Mouse (Mus musculus) liver, adult 2 months (tissue): ENCODE measurements around the gene Begain. TPM values are rescaled to one million over a fixed set of nuclear protein-coding genes. Genes with fewer than 3 reads are reported as not detected.

Source experiments
- DNase-seq: peaks from one replicate; pipeline ENCODE4 v3.0.0-alpha.2; 2011; ENCODE audit warnings: low read depth, low spot score; ENCODE audit errors: extremely low read depth
- H3K27ac ChIP-seq: fragments of 200-500 bp; replicated peaks from 2 replicates; pipeline ENCODE4 v1.5.1; 2012; ENCODE audit warnings: low read depth, mild to moderate bottlenecking, control low read depth, inconsistent platforms, low read length; ENCODE audit not compliant: insufficient read depth
- H3K27me3 ChIP-seq: fragments of 200-500 bp; 2 replicates; pipeline ENCODE4 v1.6.1; 2012; ENCODE audit warnings: mild to moderate bottlenecking, moderate library complexity, low read length, inconsistent platforms; ENCODE audit not compliant: control insufficient read depth, insufficient read depth
- H3K36me3 ChIP-seq: fragments of 200-500 bp; 2 replicates; pipeline ENCODE4 v1.6.1; 2012; ENCODE audit warnings: low read length, inconsistent platforms; ENCODE audit not compliant: control insufficient read depth, insufficient read depth
- H3K4me1 ChIP-seq: fragments of 200-500 bp; 2 replicates; pipeline ENCODE4 v1.6.1; 2011; ENCODE audit warnings: low read length; ENCODE audit not compliant: control insufficient read depth, insufficient read depth
- H3K4me3 ChIP-seq: fragments of 200-500 bp; 2 replicates; pipeline ENCODE4 v1.5.1; 2011; ENCODE audit warnings: low read depth, mild to moderate bottlenecking, control low read depth, low read length, moderate library complexity; ENCODE audit not compliant: insufficient read depth
- H3K79me2 ChIP-seq: fragments of 200-500 bp; 2 replicates; pipeline ENCODE4 v1.6.1; 2012; ENCODE audit warnings: inconsistent platforms, mild to moderate bottlenecking, low read length, moderate library complexity; ENCODE audit not compliant: control insufficient read depth, insufficient read depth
- H3K9ac ChIP-seq: fragments of 200-500 bp; 2 replicates; pipeline ENCODE4 v1.6.1; 2012; ENCODE audit warnings: low read depth, mild to moderate bottlenecking, control low read depth, inconsistent platforms, low read length
- CTCF ChIP-seq: fragments of 200-500 bp; IDR thresholded peaks from 2 replicates; pipeline ENCODE4 v1.5.1; 2011; ENCODE audit warnings: low read depth, low read length, control low read depth
- POLR2A ChIP-seq: fragments of 200-500 bp; IDR thresholded peaks from 2 replicates; pipeline ENCODE4 v1.6.1; 2011; ENCODE audit warnings: low read length, control low read depth; ENCODE audit not compliant: insufficient read depth; ENCODE audit errors: extremely low read depth
- WGBS: fragments of 180-500 bp; shearing (Covaris S2); methylation state at CpG from one replicate; pipeline ENCODE4 v1.1.7; 2018; 5-methylcytosine and 5-hydroxymethylcytosine counted together
- polyA plus RNA-seq: library from polyadenylated mRNA; depleted of rRNA; stranded (reverse); fragments of >200 nt; gene quantifications from 2 replicates; pipeline ENCODE4 v1.2.3, GENCODE M21; 2012
- total RNA-seq: library from RNA; depleted of rRNA; stranded (reverse); fragments of >200 nt; gene quantifications from 2 replicates; pipeline ENCODE4 v1.2.3, GENCODE M21; 2014

The Begain gene
- total and polyA plus RNA-seq, 2 experiments = not detected

- Histone ChIP-seq H3K27me3 (no peaks in the 10 kb centered on the region), H3K4me1 (no peaks in the 10 kb centered on the region), H3K36me3 (no peaks in the 10 kb centered on the region), H3K79me2 (no peaks in the 10 kb centered on the region), H3K27ac (no peak overlapping the region), H3K9ac (no peak overlapping the region), H3K4me3 (no peak overlapping the region)
- WGBS = 91% methylated on average over 7 of the region's 7 CpGs
- TF ChIP-seq POLR2A (no peak), CTCF (no peak)
- DNase-seq = no peak
These were observed 32.4 kb upstream of the Begain start for GRCm38 (mm10) chr12:109100381-109100780.

- WGBS = 82% methylated on average over 13 of the region's 13 CpGs
- Histone ChIP-seq H3K4me1 (no peaks in the 10 kb centered on the region), H3K36me3 (no peaks in the 10 kb centered on the region), H3K27ac (no peak overlapping the region), H3K9ac (no peak overlapping the region), H3K79me2 (no peaks in the 10 kb centered on the region), H3K4me3 (no peak overlapping the region), H3K27me3 (no peaks in the 10 kb centered on the region)
- no peak for DNase-seq
- TF ChIP-seq POLR2A = no peak
- no peak for TF ChIP-seq CTCF
These were observed 22.6 kb upstream of the Begain start for GRCm38 (mm10) chr12:109090456-109091130.

DNA sequence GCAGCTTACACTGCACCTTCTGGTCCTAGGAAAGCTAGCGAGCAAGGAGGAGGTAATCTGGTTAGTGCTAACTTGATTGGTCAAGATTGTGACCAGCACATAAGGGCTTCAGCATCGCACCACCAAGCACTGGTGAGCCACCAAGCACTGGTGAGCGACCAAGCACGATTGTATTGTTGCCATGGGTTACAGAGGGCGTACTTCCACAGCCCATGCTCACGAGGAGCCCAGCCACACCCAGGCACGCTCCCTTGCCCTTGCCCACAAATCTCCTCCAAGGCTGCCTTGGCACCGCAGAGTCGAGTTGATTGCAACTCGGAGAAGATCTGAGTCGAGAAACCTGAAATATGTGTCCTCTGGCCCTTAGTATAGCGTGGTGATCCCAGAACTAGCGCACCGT, 22.0 kb upstream of the Begain start:
- TF ChIP-seq POLR2A = no peak
- no peak for TF ChIP-seq CTCF
- H3K27ac ChIP-seq = no peak overlapping the region
- no peak overlapping the region for H3K4me3 ChIP-seq
- H3K27me3 ChIP-seq = no peaks in the 10 kb centered on the region
- no peaks in the 10 kb centered on the region for H3K4me1 ChIP-seq
- DNase-seq = no peak
- 91% methylated on average over 14 of the region's 14 CpGs for WGBS
- no peaks in the 10 kb centered on the region for H3K36me3 ChIP-seq
- no peaks in the 10 kb centered on the region for H3K79me2 ChIP-seq
- no peak overlapping the region for H3K9ac ChIP-seq

- DNase-seq = no peak
- no peaks in the 10 kb centered on the region for H3K36me3 ChIP-seq
These were observed 18.1 kb upstream of the Begain start for GRCm38 (mm10) chr12:109086111-109086510.

GRCm38 (mm10) chr12:109085674-109086073, 17.7 kb upstream of the Begain start:
- DNase-seq = no peak
- TF ChIP-seq POLR2A (no peak), CTCF (no peak)
- 82% methylated on average over 8 of the region's 8 CpGs for WGBS
- no peak overlapping the region for H3K4me3 ChIP-seq
- no peaks in the 10 kb centered on the region for H3K27me3 ChIP-seq
- H3K9ac ChIP-seq = no peak overlapping the region
- no peaks in the 10 kb centered on the region for H3K4me1 ChIP-seq
- H3K27ac ChIP-seq = no peak overlapping the region
- H3K36me3 ChIP-seq = no peaks in the 10 kb centered on the region
- H3K79me2 ChIP-seq = no peaks in the 10 kb centered on the region

More at GRCm38 (mm10) chr12:109086111-109086510, 18.1 kb upstream of the Begain start:
- WGBS = 82% methylated on average over 2 of the region's 2 CpGs
- Histone ChIP-seq H3K27me3 (no peaks in the 10 kb centered on the region), H3K79me2 (no peaks in the 10 kb centered on the region), H3K4me1 (no peaks in the 10 kb centered on the region), H3K27ac (no peak overlapping the region), H3K9ac (no peak overlapping the region), H3K4me3 (no peak overlapping the region)
- no peak for TF ChIP-seq CTCF
- no peak for TF ChIP-seq POLR2A

DNA sequence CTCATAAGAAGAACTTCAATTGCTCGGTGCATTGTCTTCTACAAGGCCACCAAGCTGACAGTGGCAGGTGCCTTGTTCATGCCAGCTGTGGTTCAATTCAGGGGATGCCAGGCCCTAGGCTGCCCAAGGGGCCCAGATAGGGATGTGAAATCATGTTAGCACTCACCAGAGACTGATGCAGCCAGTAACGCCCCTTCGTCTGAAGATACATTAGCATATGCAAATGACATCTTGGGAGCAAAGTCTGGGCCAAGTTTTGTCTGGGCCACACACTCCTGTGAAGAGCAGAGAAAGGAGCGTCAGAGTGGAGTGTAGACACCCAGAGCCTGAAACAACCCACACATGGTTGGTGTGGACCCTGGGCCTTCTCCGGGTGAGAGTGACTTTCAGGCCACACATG, 17.0 kb upstream of the Begain start:
- no peak for DNase-seq
- no peaks in the 10 kb centered on the region for H3K4me1 ChIP-seq
- H3K27me3 ChIP-seq = no peaks in the 10 kb centered on the region
- 72% methylated on average over 5 of the region's 5 CpGs for WGBS
- no peaks in the 10 kb centered on the region for H3K79me2 ChIP-seq
- H3K4me3 ChIP-seq = no peak overlapping the region
- no peak overlapping the region for H3K9ac ChIP-seq
- no peaks in the 10 kb centered on the region for H3K36me3 ChIP-seq
- no peak overlapping the region for H3K27ac ChIP-seq
- TF ChIP-seq CTCF (no peak), POLR2A (no peak)
